Comparison of ENCODE assay signal across 8 mouse cellular contexts in genomic region chr15:98952751-98953400, GRCm38 (mm10). TPM values are rescaled to one million over a fixed set of nuclear protein-coding genes. Genes with fewer than 3 reads are reported as not detected.
A peak's percentile ranks its signal among the peaks of the same experiment; 100 is the strongest.
DNase-seq lines count a peak whose midpoint lies in the region; ATAC-seq and TF ChIP-seq lines count a peak whose summit lies in the region.

No protein-coding gene starts in this region.

- TF ChIP-seq CTCF in CH12.LX (conservative IDR thresholded peaks at IDR 0.05 in 1 of 2, IDR thresholded peaks at IDR 0.05 in 1 of 2; ENCODE audit: low read depth in 2 of 2, low read length in 2 of 2), result peak in 1 of 2 experiments; percentile 45; a peak in 2 of 4 replicates

- intact Hi-C loops in heart, postnatal 14 days (cut with DNase I), result loop anchor here (1.0 kb wide), 2 partner anchors 19 to 40 kb away; partner anchors contain the start of gene Tuba1b
- intact Hi-C loops in left cerebral cortex, postnatal 14 days (cut with DNase I), result loop anchor here (1.0 kb wide), 1 partner anchor 40 kb away; no protein-coding TSS in a partner anchor

- peaks cover 8 to 18% of the 10 kb centered on the region in 2 experiments for H3K36me3 ChIP-seq in CH12.LX (replicated peaks in 1 of 2; ENCODE audit: control insufficient read depth in 1 of 2, insufficient read depth in 1 of 2, low read length in 1 of 2)
- peaks cover 2% of the 10 kb centered on the region; the same call in 1 of the 2 replicates for H3K36me3 ChIP-seq in erythroblast, embryonic 14.5 days (ENCODE audit: control insufficient read depth)
- peaks cover 20% of the 10 kb centered on the region for H3K36me3 ChIP-seq in limb, embryonic 10.5 days

- TF ChIP-seq RAD21 in CH12.LX (IDR thresholded peaks at IDR 0.05; ENCODE audit: low read depth, low read length), result no peak; the same call in 1 of the 2 replicates

- peak; percentile 87 for ATAC-seq in megakaryocyte-erythroid progenitor cell, adult 5-6 weeks (replicated peaks; ENCODE audit: low FRiP score, low TSS enrichment, poor library complexity, severe bottlenecking)

- DNase-seq in CH12.LX (ENCODE audit: extremely low read depth), result no peak
- DNase-seq in ZHBTc4 (ENCODE audit: low read depth, low spot score), result peak; percentile 92
- peak; percentile 72 to 79 for DNase-seq in heart, postnatal 14 days
- peak; percentile 89 for DNase-seq in limb, embryonic 10.5 days (ENCODE audit: low spot score)
- DNase-seq in spleen, postnatal 4 days (ENCODE audit: low spot score in 2 of 2), result peak; percentile 58 to 87
- no peak for DNase-seq in left cerebral cortex, postnatal 14 days (ENCODE audit: low spot score in 2 of 2)

- TF ChIP-seq POLR2A in CH12.LX (IDR thresholded peaks at IDR 0.05; ENCODE audit: low read depth, low read length), result no peak

- TF ChIP-seq EP300 in CH12.LX (IDR thresholded peaks at IDR 0.05; ENCODE audit: low read length), result no peak

- no peaks in the 10 kb centered on the region for H3K27me3 ChIP-seq in CH12.LX (replicated peaks)
- peaks cover 41% of the 10 kb centered on the region for H3K27me3 ChIP-seq in erythroblast, embryonic 14.5 days (ENCODE audit: control insufficient read depth)
- H3K27me3 ChIP-seq in limb, embryonic 10.5 days (ENCODE audit: low read depth, poor library complexity, severe bottlenecking), result no peaks in the 10 kb centered on the region

- peak overlapping the region; percentile 68 for H3K4me2 ChIP-seq in CH12.LX (ENCODE audit: insufficient read depth, low read depth, poor library complexity, severe bottlenecking)

- WGBS in limb, embryonic 10.5 days, result under 1% methylated on average over 41 of the region's 41 CpGs

- dilution Hi-C loops in CH12.LX (cut with MboI; ENCODE audit: extremely low pct_ligation_motif_present, extremely low pct_unique_long_range_greater_than_20kb, low sequenced_read_pairs), result no loop called here

- peaks cover 6% of the 10 kb centered on the region; the same call in 1 of the 2 replicates for H3K79me2 ChIP-seq in CH12.LX (replicated peaks; ENCODE audit: control insufficient read depth, extremely low read depth, insufficient read depth, poor library complexity, severe bottlenecking)

- no peaks in the 10 kb centered on the region for H3K9me3 ChIP-seq in CH12.LX (replicated peaks; ENCODE audit: low read length)
- no peaks in the 10 kb centered on the region for H3K9me3 ChIP-seq in erythroblast, embryonic 14.5 days (ENCODE audit: control insufficient read depth, low read length)
- H3K9me3 ChIP-seq in limb, embryonic 10.5 days (replicated peaks), result no peaks in the 10 kb centered on the region

- H3K4me1 ChIP-seq in CH12.LX (ENCODE audit: control insufficient read depth in 1 of 2, insufficient read depth in 2 of 2), result peaks cover 5 to 36% of the 10 kb centered on the region in 2 experiments
- H3K4me1 ChIP-seq in erythroblast, embryonic 14.5 days (ENCODE audit: control insufficient read depth), result peaks cover 19% of the 10 kb centered on the region
- H3K4me1 ChIP-seq in limb, embryonic 10.5 days, result peaks cover 30% of the 10 kb centered on the region

- peak overlapping the region; percentile 87 for H3K27ac ChIP-seq in CH12.LX (ENCODE audit: insufficient read depth, low read depth)
- H3K27ac ChIP-seq in limb, embryonic 10.5 days, result peak overlapping the region; percentile 96

- H3K9ac ChIP-seq in CH12.LX (ENCODE audit: insufficient read depth, low read depth), result peak overlapping the region; percentile 65

- in situ Hi-C loops in CH12.LX (cut with MboI; ENCODE audit: low pct_ligation_motif_present, low pct_unique_long_range_greater_than_20kb, low sequenced_read_pairs), result no loop called here

- peak overlapping the region; percentile 49 to 88 (median 75) for H3K4me3 ChIP-seq in CH12.LX (replicated peaks in 1 of 3; ENCODE audit: low read depth in 2 of 3, low read length in 2 of 3, poor library complexity in 1 of 3)
- peak overlapping the region; percentile 71 for H3K4me3 ChIP-seq in erythroblast, embryonic 14.5 days (replicated peaks)
- peak overlapping the region; percentile 79 for H3K4me3 ChIP-seq in limb, embryonic 10.5 days

TF ChIP-seq in CH12.LX, 34 proteins besides CTCF, POLR2A, EP300 and RAD21 (continues in another document):
- TF ChIP-seq MAZ (IDR thresholded peaks at IDR 0.05; ENCODE audit: low read depth, low read length) (no peak; the same call in 1 of the 2 replicates), E2F4 (IDR thresholded peaks at IDR 0.05; ENCODE audit: insufficient replicate concordance, low read depth, low read length) (no peak), HCFC1 (IDR thresholded peaks at IDR 0.05; ENCODE audit: low read depth, low read length) (peak; percentile 3; the same call in 1 of the 2 replicates), MXI1 (IDR thresholded peaks at IDR 0.05; ENCODE audit: low read depth, low read length) (peak; percentile 75; the same call in 1 of the 2 replicates), KAT2A (IDR thresholded peaks at IDR 0.05; ENCODE audit: insufficient replicate concordance, low read length) (0 out of 2 replicates have a peak, but pooled peaks have one; percentile 30), SMC3 (IDR thresholded peaks at IDR 0.05; ENCODE audit: low read depth, low read length) (peak; percentile 13), IRF4 (IDR thresholded peaks at IDR 0.05; ENCODE audit: low read depth, low read length) (peak; percentile 18; the same call in 1 of the 2 replicates), USF2 (conservative IDR thresholded peaks at IDR 0.05; ENCODE audit: low read depth, low read length) (no peak), ZNF384 (IDR thresholded peaks at IDR 0.05; ENCODE audit: low read depth, low read length) (peak; percentile 86), CHD1 (IDR thresholded peaks at IDR 0.05; ENCODE audit: low read depth, low read length) (no peak; the same call in none of the 2 replicates), UBTF (IDR thresholded peaks at IDR 0.05; ENCODE audit: low read depth, low read length) (no peak), ELF1 (IDR thresholded peaks at IDR 0.05; ENCODE audit: low read depth, low read length) (peak; percentile 72), ZC3H11A (IDR thresholded peaks at IDR 0.05; ENCODE audit: low read depth, low read length) (no peak), BHLHE40 (IDR thresholded peaks at IDR 0.05; ENCODE audit: low read depth, low read length) (no peak), JUND (conservative IDR thresholded peaks at IDR 0.05; ENCODE audit: low read depth, low read length) (no peak), POLR2AphosphoS2 (IDR thresholded peaks at IDR 0.05; ENCODE audit: low read depth, low read length) (no peak)

RNA-seq across cellular contexts. Expression of gene Gm49450, which starts 0.5 kb away (rescaled TPM):
- total RNA-seq in CH12.LX (2012; rRNA removed) (0.38 TPM in 1 of 2 replicates, not detected in the other), CH12.LX (2014; rRNA removed) (0.81 and 4.7 TPM in 2 replicates)
- 125 TPM in 1 of 2 replicates, not detected in the other for polyA plus RNA-seq in CH12.LX (2012; ENCODE audit: insufficient read length, low read depth)
- not detected in 2 replicates for polyA plus RNA-seq in erythroblast, embryonic 14.5 days (2012)
- not detected for total RNA-seq in heart, postnatal 14 days (2021)
- not detected in 2 replicates for polyA plus RNA-seq in limb, embryonic 10.5 days (2016; fragmentation: Nextera tagmentation; extraction: Ambion mirVana)
- total RNA-seq in megakaryocyte-erythroid progenitor cell, adult 5-6 weeks (2014; fragmentation: Nextera tagmentation), result not detected in 2 replicates
- not detected in 2 replicates for total RNA-seq in megakaryocyte-erythroid progenitor cell, adult 5-6 weeks (2017)
- total RNA-seq in left cerebral cortex, postnatal 14 days (2021), result not detected

RNA-seq across cellular contexts. Expression of gene Tuba1a, which starts 0.6 kb away (rescaled TPM):
- total RNA-seq in CH12.LX (2012; rRNA removed) (153 and 181 TPM in 2 replicates), CH12.LX (2014; rRNA removed) (438 and 533 TPM in 2 replicates)
- polyA plus RNA-seq in CH12.LX (2012; ENCODE audit: insufficient read length, low read depth), result 254 and 283 TPM in 2 replicates
- 4.0 and 13.4 TPM in 2 replicates for polyA plus RNA-seq in erythroblast, embryonic 14.5 days (2012)
- 100 to 1,000 TPM; 116 to 154 TPM for total RNA-seq in heart, postnatal 14 days (2021)
- polyA plus RNA-seq in limb, embryonic 10.5 days (2016; fragmentation: Nextera tagmentation; extraction: Ambion mirVana), result 1,294 and 1,475 TPM in 2 replicates
- total RNA-seq in megakaryocyte-erythroid progenitor cell, adult 5-6 weeks (2014; fragmentation: Nextera tagmentation), result 4.5 and 10.2 TPM in 2 replicates
- 9.7 and 16.0 TPM in 2 replicates for total RNA-seq in megakaryocyte-erythroid progenitor cell, adult 5-6 weeks (2017)
- 1,000 to 10,000 TPM; 2,132 to 2,150 TPM for total RNA-seq in left cerebral cortex, postnatal 14 days (2021)

RNA-seq across cellular contexts. Expression of gene Tuba1b, which starts 18.5 kb away (rescaled TPM):
- total RNA-seq in CH12.LX (2012; rRNA removed) (1,149 and 1,670 TPM in 2 replicates), CH12.LX (2014; rRNA removed) (2,803 and 2,960 TPM in 2 replicates)
- 2,789 and 2,851 TPM in 2 replicates for polyA plus RNA-seq in CH12.LX (2012; ENCODE audit: insufficient read length, low read depth)
- 71.2 and 76.8 TPM in 2 replicates for polyA plus RNA-seq in erythroblast, embryonic 14.5 days (2012)
- total RNA-seq in heart, postnatal 14 days (2021), result 100 to 1,000 TPM; 164 to 218 TPM
- 2,301 and 2,452 TPM in 2 replicates for polyA plus RNA-seq in limb, embryonic 10.5 days (2016; fragmentation: Nextera tagmentation; extraction: Ambion mirVana)
- 2,322 and 3,225 TPM in 2 replicates for total RNA-seq in megakaryocyte-erythroid progenitor cell, adult 5-6 weeks (2014; fragmentation: Nextera tagmentation)
- total RNA-seq in megakaryocyte-erythroid progenitor cell, adult 5-6 weeks (2017), result 801 and 969 TPM in 2 replicates
- total RNA-seq in left cerebral cortex, postnatal 14 days (2021), result 100 to 1,000 TPM; 689 to 750 TPM

RNA-seq across cellular contexts. Expression of gene Lmbr1l, which starts 34.8 kb away (rescaled TPM):
- total RNA-seq in CH12.LX (2012; rRNA removed) (19.7 and 23.4 TPM in 2 replicates), CH12.LX (2014; rRNA removed) (27.5 and 30.4 TPM in 2 replicates)
- polyA plus RNA-seq in CH12.LX (2012; ENCODE audit: insufficient read length, low read depth), result 22.4 and 27.9 TPM in 2 replicates
- 0.37 and 0.59 TPM in 2 replicates for polyA plus RNA-seq in erythroblast, embryonic 14.5 days (2012)
- 10 to 100 TPM; 13.6 to 13.7 TPM for total RNA-seq in heart, postnatal 14 days (2021)
- polyA plus RNA-seq in limb, embryonic 10.5 days (2016; fragmentation: Nextera tagmentation; extraction: Ambion mirVana), result 23.9 and 28.3 TPM in 2 replicates
- total RNA-seq in megakaryocyte-erythroid progenitor cell, adult 5-6 weeks (2014; fragmentation: Nextera tagmentation), result 8.7 and 14.5 TPM in 2 replicates
- 5.7 and 12.0 TPM in 2 replicates for total RNA-seq in megakaryocyte-erythroid progenitor cell, adult 5-6 weeks (2017)
- 10 to 100 TPM; 17.9 to 18.1 TPM for total RNA-seq in left cerebral cortex, postnatal 14 days (2021)

RNA-seq across cellular contexts. Expression of gene Dhh, which starts 54.5 kb away (rescaled TPM):
- not detected in 2 replicates for total RNA-seq in CH12.LX (2012; rRNA removed)
- not detected in 2 replicates for total RNA-seq in CH12.LX (2014; rRNA removed)
- polyA plus RNA-seq in CH12.LX (2012; ENCODE audit: insufficient read length, low read depth), result not detected in 2 replicates
- polyA plus RNA-seq in erythroblast, embryonic 14.5 days (2012), result not detected in 2 replicates
- total RNA-seq in heart, postnatal 14 days (2021), result 1 to 10 TPM; 2.0 to 2.7 TPM
- 0.40 and 0.46 TPM in 2 replicates for polyA plus RNA-seq in limb, embryonic 10.5 days (2016; fragmentation: Nextera tagmentation; extraction: Ambion mirVana)
- not detected in 2 replicates for total RNA-seq in megakaryocyte-erythroid progenitor cell, adult 5-6 weeks (2014; fragmentation: Nextera tagmentation)
- not detected in 2 replicates for total RNA-seq in megakaryocyte-erythroid progenitor cell, adult 5-6 weeks (2017)
- total RNA-seq in left cerebral cortex, postnatal 14 days (2021), result under 1 TPM; 0.15 to 0.24 TPM

Comparison
In these comparisons a context has a peak if more than half of its experiments do, and no peak if none do; other contexts are left out.
1. DNase-seq: peak in ZHBTc4 (single experiment), heart, postnatal 14 days (2 of 2), limb, embryonic 10.5 days (single experiment) and spleen, postnatal 4 days (2 of 2); none in CH12.LX (single experiment) and left cerebral cortex, postnatal 14 days (0 of 2).
2. RNA of gene Tuba1a, which starts 0.6 kb away (total RNA-seq): 2,132 to 2,150 TPM in left cerebral cortex, postnatal 14 days, 153 to 533 TPM in CH12.LX and 116 to 154 TPM in heart, postnatal 14 days; 4.5 to 16.0 TPM in megakaryocyte-erythroid progenitor cell, adult 5-6 weeks; every median in the first group is over 4 times any median in the second.
3. Peak in every context shown above with its lines, with median percentiles within 50 percentile points of each other: H3K4me3 ChIP-seq.